Mouse (Mus musculus) Patski (cell line): ENCODE measurements around the gene Olfr910. TPM values are rescaled to one million over a fixed set of nuclear protein-coding genes. Genes with fewer than 3 reads are reported as not detected.

ENCODE experiments used
- ATAC-seq: fragments of 100-300 bp; one replicate; pipeline ENCODE4 v1.8.0; 2021
- CTCF ChIA-PET: fragments of 350-600 bp; sonication (Branson Sonifier 250); formaldehyde crosslinking; loops from one replicate; lab custom pipeline; 2022; ENCODE audit warnings: inconsistent platforms; lab: Charles Lee
- POLR2A ChIA-PET: fragments of 350-600 bp; sonication (Branson Sonifier 250); formaldehyde crosslinking; loops from one replicate; lab custom pipeline; 2022; ENCODE audit warnings: antibody characterized with exemption, inconsistent platforms; lab: Charles Lee
- DNase-seq: peaks from one replicate; pipeline ENCODE4 v3.0.0-alpha.2; 2011; ENCODE audit warnings: low read depth, low spot score
- H3K27me3 ChIP-seq: fragments of 371-371 bp; one replicate; pipeline ENCODE4 v1.5.1; 2021
- CTCF ChIP-seq: fragments of 100-300 bp; IDR thresholded peaks from one replicate; pipeline ENCODE4 v1.5.1; 2021
- in situ Hi-C: fragments of 300-500 bp; cut with MboI; formaldehyde crosslinking; loops from 3 replicates; pipeline ENCODE4 v1.11.1; 2018; ENCODE audit warnings: low pct_unique_long_range_greater_than_20kb, mixed read lengths
- polyA plus RNA-seq: library from polyadenylated mRNA; unstranded; gene quantifications from one replicate; pipeline ENCODE4 v1.2.3, GENCODE M21; 2021

The Olfr910 gene
- not detected for polyA plus RNA-seq

DNA sequence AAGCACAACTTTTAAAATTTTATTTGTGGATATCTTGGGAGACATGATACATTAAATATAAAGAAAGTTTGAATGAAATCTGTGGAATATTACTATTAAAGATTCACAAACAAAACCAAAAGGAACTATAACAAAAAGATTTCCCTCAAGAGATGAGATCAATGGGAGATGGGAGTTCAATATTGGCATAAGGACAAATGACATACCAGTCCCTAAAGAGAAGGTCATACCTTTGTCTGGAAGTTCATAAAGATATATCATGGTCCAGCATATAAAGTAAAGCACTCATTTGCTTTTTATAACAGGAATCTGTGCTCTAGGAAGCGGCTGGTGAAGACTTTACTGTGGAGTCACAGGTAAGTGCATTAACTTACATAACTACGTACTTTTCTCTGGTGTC, at the start of gene Olfr910:
TSS of gene Olfr910 (plus strand) at position 301 of the 400 bp plus-strand sequence.
- CTCF ChIA-PET, result no interaction called here
- POLR2A ChIA-PET, result no interaction called here

GRCm38 (mm10) chr9:38495501-38495900, 42.1 kb upstream of the Olfr910 start, which contains the start of gene Olfr907:
Gene Olfr907, plus strand, starts transcription at chr9:38495801.
- ATAC-seq (no peak), DNase-seq (no peak)
- ChIA-PET CTCF (no interaction called here), POLR2A (no interaction called here)
- no peak for TF ChIP-seq CTCF
- in situ Hi-C loops, result no loop called here
- no peaks in the 10 kb centered on the region for H3K27me3 ChIP-seq

More for the DNA sequence above, at the start of gene Olfr910:
- no peak for DNase-seq
- no peak for TF ChIP-seq CTCF
- ATAC-seq, result no peak
- no peaks in the 10 kb centered on the region for H3K27me3 ChIP-seq
- in situ Hi-C loops, result no loop called here

DNA sequence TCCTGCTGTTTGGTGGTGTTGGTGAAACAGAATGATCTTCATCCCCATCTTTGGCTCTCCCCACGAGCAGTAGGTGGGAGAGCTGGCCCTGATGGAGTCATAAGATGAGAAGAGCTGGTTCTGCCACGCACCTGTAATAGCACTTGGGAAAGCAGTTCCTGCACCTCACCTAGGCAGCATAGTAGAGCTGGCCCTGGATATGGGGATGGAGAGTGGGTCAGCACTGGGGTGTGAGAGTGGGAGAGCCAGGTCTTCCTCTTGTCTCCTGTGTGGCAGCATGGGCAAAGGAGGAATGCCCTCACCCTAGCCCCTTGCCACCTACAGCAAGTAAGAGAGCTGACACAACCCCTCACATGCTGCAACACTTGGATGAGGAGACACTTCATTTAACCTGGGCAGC, 25.3 kb upstream of the Olfr910 start:
- H3K27me3 ChIP-seq, result no peaks in the 10 kb centered on the region
- TF ChIP-seq CTCF, result no peak
- DNase-seq, result no peak
- ChIA-PET CTCF (interaction anchor here (1.3 kb wide), 1 partner anchor 12 kb away, joined by 3 read pairs; no protein-coding TSS in a partner anchor), POLR2A (no interaction called here)
- in situ Hi-C loops, result no loop called here
- no peak for ATAC-seq

DNA sequence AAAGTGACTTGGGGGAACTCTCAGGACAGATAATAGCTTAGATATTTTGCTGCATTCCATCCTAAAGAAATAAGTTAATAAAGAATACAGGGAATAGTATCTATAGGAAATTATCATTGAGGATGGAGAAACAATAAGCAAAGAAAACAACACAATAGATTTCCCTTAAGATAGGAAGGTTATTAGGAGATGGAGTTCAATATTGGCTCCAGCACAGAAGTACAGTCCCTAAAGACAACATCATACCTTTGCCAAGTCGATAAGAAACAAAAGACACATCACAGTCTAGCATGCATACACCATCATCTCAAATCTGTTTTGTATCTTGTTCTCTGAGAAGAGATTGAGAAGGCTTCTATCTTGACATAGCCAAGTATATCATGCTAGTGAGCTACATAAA, 16.4 kb upstream of the Olfr910 start, which contains the start of gene Olfr911-ps1:
TSS of gene Olfr911-ps1 (plus strand) at position 301 of the 400 bp plus-strand sequence.
- no peaks in the 10 kb centered on the region for H3K27me3 ChIP-seq
- no peak for TF ChIP-seq CTCF
- ChIA-PET POLR2A (no interaction called here), CTCF (no interaction called here)
- in situ Hi-C loops, result no loop called here
- ATAC-seq (no peak), DNase-seq (no peak)

- ATAC-seq, result no peak
- ChIA-PET CTCF (no interaction called here), POLR2A (no interaction called here)
- H3K27me3 ChIP-seq, result no peaks in the 10 kb centered on the region
- DNase-seq, result no peak
- in situ Hi-C loops, result no loop called here
- no peak for TF ChIP-seq CTCF
Measured at GRCm38 (mm10) chr9:38579878-38580277, 42.2 kb downstream of the Olfr910 start, which contains the start of gene Olfr912. Gene Olfr912, plus strand, starts transcription at chr9:38580178.

Other genes with a start within 250 kb of the Olfr910 start
- not detected for gene Olfr896-ps1, start 246.7 kb upstream of the Olfr910 start, polyA plus RNA-seq
- gene Olfr25, start 208.8 kb upstream of the Olfr910 start, polyA plus RNA-seq, result not detected
- gene Olfr898, start 189.4 kb upstream of the Olfr910 start, polyA plus RNA-seq, result not detected
- not detected for gene Olfr250, start 171.0 kb upstream of the Olfr910 start, polyA plus RNA-seq
- not detected for gene Olfr251, start 160.8 kb upstream of the Olfr910 start, polyA plus RNA-seq
- not detected for gene Olfr147, start 136.2 kb upstream of the Olfr910 start, polyA plus RNA-seq
- gene Olfr901, start 108.4 kb upstream of the Olfr910 start, polyA plus RNA-seq, result not detected
- not detected for gene Olfr902, start 90.2 kb upstream of the Olfr910 start, polyA plus RNA-seq
- not detected for gene Olfr904, start 74.7 kb upstream of the Olfr910 start, polyA plus RNA-seq
- gene Olfr905, start 66.7 kb upstream of the Olfr910 start, polyA plus RNA-seq, result 0.05 TPM
- gene Olfr906, start 50.8 kb upstream of the Olfr910 start, polyA plus RNA-seq, result not detected
- gene Olfr907, start 42.0 kb upstream of the Olfr910 start, polyA plus RNA-seq, result not detected
- not detected for gene Olfr911-ps1, start 16.3 kb upstream of the Olfr910 start, polyA plus RNA-seq
- gene Olfr912, start 42.3 kb downstream of the Olfr910 start, polyA plus RNA-seq, result not detected
- gene Olfr913, start 54.9 kb downstream of the Olfr910 start, polyA plus RNA-seq, result not detected
- not detected for gene Olfr914, start 67.3 kb downstream of the Olfr910 start, polyA plus RNA-seq
- gene Olfr916, start 122.0 kb downstream of the Olfr910 start, polyA plus RNA-seq, result not detected
- gene Olfr917, start 128.0 kb downstream of the Olfr910 start, polyA plus RNA-seq, result not detected
- gene Olfr918, start 136.8 kb downstream of the Olfr910 start, polyA plus RNA-seq, result not detected
- gene Olfr919, start 165.8 kb downstream of the Olfr910 start, polyA plus RNA-seq, result not detected
- gene Vwa5a, start 180.4 kb downstream of the Olfr910 start, polyA plus RNA-seq, result 61.4 TPM
- gene Olfr920, start 214.4 kb downstream of the Olfr910 start, polyA plus RNA-seq, result 0.33 TPM
- not detected for gene Olfr921, start 235.2 kb downstream of the Olfr910 start, polyA plus RNA-seq